Mouse (Mus musculus) cerebellum, postnatal 10 days (tissue): ENCODE results near the gene Usp6nl.
A peak's percentile ranks its signal among the peaks of the same experiment; 100 is the strongest.

Experiments used
- DNase-seq, 2 experiments: peaks; one replicate each; pipeline ENCODE4 v3.0.0; 2021; ENCODE audit warnings: mixed read lengths in 2 of 2

The Usp6nl gene

GRCm38 (mm10) chr2:6478361-6478965 lies 156.0 kb downstream of the Usp6nl start:
- no peak for DNase-seq

- peak; percentile 72 to 81 for DNase-seq
Measured at GRCm38 (mm10) chr2:6478966-6479391, 156.5 kb downstream of the Usp6nl start.

- DNase-seq: no peak
Measured at GRCm38 (mm10) chr2:6479620-6480019, 157.2 kb downstream of the Usp6nl start.

GRCm38 (mm10) chr2:6481966-6482365 lies 159.5 kb downstream of the Usp6nl start:
- no peak for DNase-seq

GRCm38 (mm10) chr2:6482411-6482810 lies 159.9 kb downstream of the Usp6nl start:
- DNase-seq: no peak

GRCm38 (mm10) chr2:6483081-6483992 lies 160.9 kb downstream of the Usp6nl start:
- DNase-seq: peak; percentile 37 to 46

- DNase-seq: no peak
Measured at GRCm38 (mm10) chr2:6484179-6484578, 161.7 kb downstream of the Usp6nl start.

GRCm38 (mm10) chr2:6487566-6488488 lies 165.4 kb downstream of the Usp6nl start:
- DNase-seq: peak; percentile 57 to 71

GRCm38 (mm10) chr2:6488489-6489056 lies 166.1 kb downstream of the Usp6nl start:
- peak; percentile 58 to 68 for DNase-seq

GRCm38 (mm10) chr2:6490076-6490475 lies 167.6 kb downstream of the Usp6nl start:
- DNase-seq: no peak

- DNase-seq: no peak
Measured at GRCm38 (mm10) chr2:6490870-6491269, 168.4 kb downstream of the Usp6nl start.

GRCm38 (mm10) chr2:6493886-6494285 lies 171.4 kb downstream of the Usp6nl start:
- no peak for DNase-seq
